Mouse (Mus musculus) erythroid progenitor cell, adult 5-6 weeks (primary cell): Measurements from ENCODE around the gene Syt16. TPM values are rescaled to one million over a fixed set of nuclear protein-coding genes. Genes with fewer than 3 reads are reported as not detected.

Experiments used
- ATAC-seq: replicated peaks from 2 replicates; pipeline ENCODE4 v1.8.0; 2016; ENCODE audit warnings: moderate number of reproducible peaks, mild to moderate bottlenecking, moderate TSS enrichment, inconsistent platforms; ENCODE audit not compliant: poor library complexity, low FRiP score, severe bottlenecking
- total RNA-seq, 2 experiments: library from RNA; stranded (forward) in 1 of 2; stranded (reverse) in 1 of 2; fragments of 150-400 nt in 1 of 2; fragments of 186-747, 209-891 nt in 1 of 2; gene quantifications; 2 replicates each; pipeline versions ENCODE4 v1.2.3 to v1.2.4; 2015 to 2017; ENCODE audit warnings: low replicate concordance in 2 of 2

The Syt16 gene
- total RNA-seq, 2 experiments from 2014 or later = not detected

- ATAC-seq = no peak
Measured at GRCm38 (mm10) chr12:74093110-74093509, 95.6 kb downstream of the Syt16 start.

- no peak for ATAC-seq
Measured at GRCm38 (mm10) chr12:74094701-74095100, 97.2 kb downstream of the Syt16 start.

GRCm38 (mm10) chr12:74098572-74099290 lies 101.3 kb downstream of the Syt16 start:
- no peak for ATAC-seq

GRCm38 (mm10) chr12:74105811-74106513 lies 108.5 kb downstream of the Syt16 start:
- no peak for ATAC-seq

GRCm38 (mm10) chr12:74108663-74109081 lies 111.2 kb downstream of the Syt16 start:
- ATAC-seq = no peak

GRCm38 (mm10) chr12:74109462-74110068 lies 112.1 kb downstream of the Syt16 start:
- no peak for ATAC-seq

- no peak for ATAC-seq
Measured at GRCm38 (mm10) chr12:74116825-74117224, 119.4 kb downstream of the Syt16 start.

GRCm38 (mm10) chr12:74125796-74126195 lies 128.3 kb downstream of the Syt16 start:
- ATAC-seq = no peak

GRCm38 (mm10) chr12:74128229-74128628 lies 130.8 kb downstream of the Syt16 start:
- no peak for ATAC-seq

- no peak for ATAC-seq
Measured at GRCm38 (mm10) chr12:74131790-74132189, 134.3 kb downstream of the Syt16 start.

GRCm38 (mm10) chr12:74142147-74142546 lies 144.7 kb downstream of the Syt16 start:
- ATAC-seq = no peak

GRCm38 (mm10) chr12:74144385-74144784 lies 146.9 kb downstream of the Syt16 start:
- no peak for ATAC-seq

- no peak for ATAC-seq
Measured at GRCm38 (mm10) chr12:74160791-74161190, 163.3 kb downstream of the Syt16 start.

GRCm38 (mm10) chr12:74163080-74163479 lies 165.6 kb downstream of the Syt16 start:
- no peak for ATAC-seq

GRCm38 (mm10) chr12:74171257-74171656 lies 173.8 kb downstream of the Syt16 start:
- ATAC-seq = no peak

GRCm38 (mm10) chr12:74173902-74174301 lies 176.4 kb downstream of the Syt16 start:
- no peak for ATAC-seq

GRCm38 (mm10) chr12:74184596-74184995 lies 187.1 kb downstream of the Syt16 start:
- no peak for ATAC-seq

GRCm38 (mm10) chr12:74188243-74188785 lies 190.9 kb downstream of the Syt16 start:
- no peak for ATAC-seq

GRCm38 (mm10) chr12:74188815-74189214 lies 191.4 kb downstream of the Syt16 start:
- ATAC-seq = no peak

- ATAC-seq = no peak
Measured at GRCm38 (mm10) chr12:74189840-74190239, 192.4 kb downstream of the Syt16 start.

GRCm38 (mm10) chr12:74190297-74190696 lies 192.8 kb downstream of the Syt16 start:
- no peak for ATAC-seq
